Mouse (Mus musculus): ENCODE data around the gene Msln. TPM values are rescaled to one million over a fixed set of nuclear protein-coding genes. Genes with fewer than 3 reads are reported as not detected.

The Msln gene
- polyA plus RNA-seq, 1 experiment from 2014 or later = 1.4 TPM

DNA sequence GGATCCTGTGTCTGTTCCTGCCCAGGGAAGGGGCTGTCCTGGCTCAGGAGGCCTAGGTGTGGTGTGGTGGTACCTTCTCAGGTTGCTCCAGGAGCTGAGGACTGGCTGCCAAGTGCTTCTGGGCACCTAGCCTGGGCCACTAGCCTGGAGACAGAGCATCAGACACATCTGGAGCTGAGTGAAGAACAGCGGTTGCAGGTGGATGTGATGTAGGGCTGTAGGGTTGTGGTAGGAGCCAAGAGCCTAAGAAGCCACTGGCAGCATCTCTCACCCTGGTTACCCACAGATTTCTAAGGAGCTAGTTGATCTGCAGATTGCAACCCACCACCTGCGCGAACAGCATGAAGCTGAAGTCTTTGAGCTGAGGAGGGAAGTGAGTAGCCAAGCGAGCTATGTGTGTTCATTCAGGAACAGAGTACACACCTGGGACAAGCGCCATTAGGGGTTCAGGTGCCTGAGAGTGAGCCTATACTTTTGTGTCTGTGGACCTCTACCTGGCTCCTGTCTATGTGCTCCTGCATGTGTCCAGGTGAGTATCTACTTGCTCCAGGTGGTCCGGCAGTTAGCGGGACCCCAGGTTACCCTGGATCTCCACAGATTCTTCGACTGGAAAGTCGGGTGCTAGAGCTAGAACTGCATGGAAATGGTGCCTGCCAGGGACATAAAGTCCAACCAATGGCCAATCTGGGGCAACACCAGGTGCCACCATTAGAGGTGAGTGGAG, 32.8 kb upstream of the Msln start:
- H3K9me3 ChIP-seq (replicated peaks) = no peaks in the 10 kb centered on the region
- 93% methylated on average over 9 of the region's 9 CpGs for WGBS
- H3K9ac ChIP-seq (replicated peaks) = no peak overlapping the region
- no peak overlapping the region for H3K4me3 ChIP-seq (replicated peaks)
- H3K36me3 ChIP-seq = peaks cover 42% of the 10 kb centered on the region
- H3K27me3 ChIP-seq (replicated peaks) = no peaks in the 10 kb centered on the region
- peaks cover 50% of the 10 kb centered on the region for H3K4me1 ChIP-seq
- no peak overlapping the region for H3K27ac ChIP-seq (replicated peaks)
- no peak for ATAC-seq (ENCODE audit: low FRiP score)
- H3K4me2 ChIP-seq = no peak overlapping the region

DNA sequence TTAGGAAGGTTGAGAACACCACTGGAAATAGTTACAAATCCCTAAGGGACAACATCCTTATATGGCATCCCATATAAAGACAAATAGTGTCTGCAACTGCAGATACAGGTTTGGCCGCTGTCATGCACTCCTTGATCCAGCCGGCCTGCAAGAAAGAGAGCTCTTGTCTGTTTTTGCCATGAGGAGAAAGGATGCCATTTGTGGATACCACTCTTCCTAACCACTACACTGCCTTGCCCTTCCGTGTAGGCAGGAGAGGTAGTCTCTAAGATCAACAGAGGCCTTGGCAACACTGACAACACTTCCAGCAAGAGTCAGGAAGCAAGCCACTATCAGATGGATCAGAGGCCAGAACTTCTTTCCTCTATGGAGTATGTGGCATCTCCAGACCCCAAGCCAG, 32.1 kb upstream of the Msln start, which contains the start of gene Ccdc78:
Ccdc78 (plus strand) TSS at position 301 of the 400 bp plus-strand sequence.
- Histone ChIP-seq H3K27ac (replicated peaks) (peak within 1 kb of the TSS; percentile 94), H3K9me3 (replicated peaks) (no peaks in the 10 kb centered on the region), H3K4me2 (peak within 1 kb of the TSS; percentile 94), H3K4me3 (replicated peaks) (peak within 1 kb of the TSS; percentile 85), H3K36me3 (peaks cover 48% of the 10 kb centered on the region), H3K27me3 (replicated peaks) (no peaks in the 10 kb centered on the region), H3K9ac (replicated peaks) (peak within 1 kb of the TSS; percentile 82), H3K4me1 (peaks cover 46% of the 10 kb centered on the region)
- 81% methylated on average over 3 of the region's 3 CpGs for WGBS
- no peak for ATAC-seq (ENCODE audit: low FRiP score)

DNA sequence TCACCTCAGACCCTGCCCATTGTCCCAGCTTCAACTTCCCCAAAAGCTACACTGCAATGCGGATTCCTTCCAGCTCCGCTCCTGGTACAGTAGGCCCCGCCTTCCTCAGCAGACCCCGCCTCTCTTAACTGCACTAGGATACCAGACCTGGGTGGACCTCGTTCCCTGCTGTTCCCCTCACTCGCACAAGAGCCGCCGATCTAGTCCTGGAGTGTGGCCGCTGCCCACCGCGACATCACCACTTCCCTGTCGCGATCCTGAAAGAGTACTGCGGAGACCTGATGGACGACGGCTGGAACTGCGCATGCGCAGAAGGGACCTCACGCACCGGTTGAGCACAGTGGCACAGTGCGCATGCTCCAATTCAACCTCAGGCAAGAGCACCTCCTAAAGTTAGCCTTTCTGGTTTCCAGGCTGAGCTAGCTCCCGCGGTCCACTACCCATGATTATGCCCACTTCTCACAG, 31.1 kb upstream of the Msln start, which contains the start of gene Haghl:
Haghl (minus strand) TSS at position 393 of the 465 bp plus-strand sequence.
- Histone ChIP-seq H3K4me1 (peaks cover 36% of the 10 kb centered on the region), H3K4me3 (replicated peaks) (peak within 1 kb of the TSS; percentile 85), H3K36me3 (peaks cover 56% of the 10 kb centered on the region), H3K27me3 (replicated peaks) (no peaks in the 10 kb centered on the region), H3K4me2 (peak within 1 kb of the TSS; percentile 94), H3K9ac (replicated peaks) (peak within 1 kb of the TSS; percentile 82), H3K27ac (replicated peaks) (peak within 1 kb of the TSS; percentile 94), H3K9me3 (replicated peaks) (no peaks in the 10 kb centered on the region)
- WGBS = 0% methylated on average over 23 of the region's 23 CpGs
- ATAC-seq (ENCODE audit: low FRiP score) = peak; percentile 73

DNA sequence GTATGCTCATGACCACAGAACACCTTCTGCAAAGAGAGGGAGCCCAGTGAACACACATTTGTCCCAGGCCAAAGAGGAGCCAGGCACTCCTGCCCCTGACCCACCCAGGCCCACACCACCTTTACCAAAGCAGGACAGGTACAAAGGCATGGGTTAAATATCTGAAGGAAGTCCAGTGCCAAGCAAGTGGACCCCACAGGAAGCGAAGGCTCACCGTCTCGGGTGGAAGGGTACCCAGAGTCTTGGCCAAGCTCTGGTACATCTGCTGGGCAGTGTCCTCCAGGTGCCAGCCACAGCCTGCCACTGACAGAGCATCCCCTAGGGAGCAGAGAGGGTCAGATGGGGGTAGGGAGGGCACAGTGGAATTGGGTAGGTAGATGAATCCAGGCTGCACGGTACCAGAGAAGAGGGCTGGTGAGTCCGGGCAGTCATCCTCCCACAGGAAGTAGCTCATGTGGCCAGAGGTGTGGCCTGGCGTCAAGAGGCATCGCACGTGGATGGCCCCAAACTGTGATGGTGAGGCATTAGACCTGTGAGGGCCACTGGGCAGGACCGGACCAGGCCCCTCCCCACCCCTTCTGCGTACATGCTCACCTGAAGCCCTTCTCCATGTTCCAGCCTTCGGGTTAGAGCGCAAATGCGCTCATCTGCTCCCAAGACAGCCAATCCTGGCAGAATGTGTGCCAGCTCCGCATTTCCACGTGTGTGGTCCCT, 29.8 kb upstream of the Msln start:
- H3K4me1 ChIP-seq = peaks cover 35% of the 10 kb centered on the region
- WGBS = 84% methylated on average over 15 of the region's 15 CpGs
- peak overlapping the region; percentile 3; the same call in 1 of the 2 replicates for H3K27ac ChIP-seq (replicated peaks)
- H3K4me2 ChIP-seq = peak overlapping the region; percentile 94
- ATAC-seq (ENCODE audit: low FRiP score) = no peak
- peaks cover 54% of the 10 kb centered on the region for H3K36me3 ChIP-seq
- no peaks in the 10 kb centered on the region for H3K27me3 ChIP-seq (replicated peaks)
- H3K4me3 ChIP-seq (replicated peaks) = peak overlapping the region; percentile 85
- H3K9ac ChIP-seq (replicated peaks) = peak overlapping the region; percentile 82
- H3K9me3 ChIP-seq (replicated peaks) = no peaks in the 10 kb centered on the region

DNA sequence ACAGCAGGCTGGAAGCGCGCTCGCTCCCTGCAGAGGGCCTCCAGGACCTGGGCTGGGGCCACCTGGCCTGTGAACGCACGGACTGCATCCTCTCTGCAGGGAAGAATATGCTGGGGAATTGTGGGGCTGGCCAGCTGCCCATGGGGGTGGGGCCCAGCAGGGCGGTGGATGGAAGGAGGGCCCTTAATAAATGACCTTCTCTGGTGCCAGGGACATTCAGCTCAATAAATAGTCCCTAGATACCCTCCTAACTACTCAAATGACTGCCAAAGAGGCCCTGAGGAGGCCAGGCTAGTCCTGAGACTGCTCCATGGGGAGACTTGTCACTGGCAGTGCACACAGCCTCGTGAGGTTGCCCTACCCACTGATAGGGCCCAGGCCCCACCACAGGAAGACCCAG, 28.9 kb upstream of the Msln start:
- WGBS = 68% methylated on average over 7 of the region's 7 CpGs
- peaks cover 51% of the 10 kb centered on the region for H3K36me3 ChIP-seq
- H3K9me3 ChIP-seq (replicated peaks) = no peaks in the 10 kb centered on the region

DNA sequence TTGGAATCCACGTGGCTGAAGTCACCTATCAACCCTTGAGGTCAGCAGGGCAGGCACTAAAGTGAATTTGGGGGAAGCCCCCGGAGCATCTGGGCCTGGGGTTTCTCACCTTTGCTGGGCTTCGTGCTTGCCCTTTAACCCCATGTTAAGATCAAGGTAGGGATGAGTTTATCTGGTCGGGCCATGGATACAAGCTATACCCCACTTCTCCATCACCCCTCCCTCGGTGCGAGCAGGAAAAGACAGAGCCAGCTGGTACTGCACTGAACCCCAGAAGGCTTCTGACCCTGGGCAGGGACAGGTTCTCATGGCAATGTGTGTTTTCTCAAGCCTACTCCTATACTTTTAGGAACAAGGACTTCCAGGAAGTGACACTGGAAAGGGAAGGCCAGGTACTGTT, 27.2 kb upstream of the Msln start:
- no peak overlapping the region for H3K4me3 ChIP-seq (replicated peaks)
- H3K27me3 ChIP-seq (replicated peaks) = no peaks in the 10 kb centered on the region
- H3K9ac ChIP-seq (replicated peaks) = no peak overlapping the region
- peaks cover 46% of the 10 kb centered on the region for H3K36me3 ChIP-seq
- H3K4me2 ChIP-seq = no peak overlapping the region
- no peak for ATAC-seq (ENCODE audit: low FRiP score)
- H3K9me3 ChIP-seq (replicated peaks) = no peaks in the 10 kb centered on the region
- WGBS = 80% methylated on average over 6 of the region's 6 CpGs
- no peak overlapping the region for H3K27ac ChIP-seq (replicated peaks)
- peaks cover 32% of the 10 kb centered on the region for H3K4me1 ChIP-seq

More for the DNA sequence above, 28.9 kb upstream of the Msln start:
- no peak overlapping the region for H3K4me3 ChIP-seq (replicated peaks)
- H3K27ac ChIP-seq (replicated peaks) = peak overlapping the region; percentile 3; the same call in 1 of the 2 replicates
- H3K9ac ChIP-seq (replicated peaks) = 0 out of 2 replicates have a peak overlapping the region, but pooled peaks have one; percentile 2
- H3K4me1 ChIP-seq = peaks cover 32% of the 10 kb centered on the region
- no peaks in the 10 kb centered on the region for H3K27me3 ChIP-seq (replicated peaks)
- no peak for ATAC-seq (ENCODE audit: low FRiP score)
- peak overlapping the region; percentile 94 for H3K4me2 ChIP-seq

DNA sequence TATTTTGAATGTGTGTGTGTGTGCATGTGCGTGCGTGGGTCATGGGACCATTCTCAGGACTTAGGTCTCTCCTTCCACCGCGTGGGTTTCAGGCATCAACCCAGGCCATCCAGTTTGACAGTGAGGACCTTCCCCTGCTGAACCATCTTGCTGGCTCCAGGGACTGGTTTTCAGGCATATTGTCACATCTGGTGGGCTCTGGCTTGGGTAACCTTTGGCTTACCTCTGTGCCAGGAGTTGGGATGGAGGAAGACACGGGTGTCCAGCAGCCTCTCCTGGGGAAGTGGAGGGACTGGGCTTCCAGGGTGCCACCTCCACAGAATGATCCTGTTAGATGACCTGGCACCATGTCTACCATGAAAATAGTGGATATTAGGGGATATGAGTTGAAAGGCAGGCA, 23.8 kb upstream of the Msln start:
- no peaks in the 10 kb centered on the region for H3K27me3 ChIP-seq (replicated peaks)
- H3K4me1 ChIP-seq = peaks cover 27% of the 10 kb centered on the region
- 94% methylated on average over 5 of the region's 5 CpGs for WGBS
- no peak overlapping the region for H3K27ac ChIP-seq (replicated peaks)
- no peaks in the 10 kb centered on the region for H3K9me3 ChIP-seq (replicated peaks)
- H3K36me3 ChIP-seq = peaks cover 34% of the 10 kb centered on the region
- H3K9ac ChIP-seq (replicated peaks) = no peak overlapping the region
- no peak for ATAC-seq (ENCODE audit: low FRiP score)
- no peak overlapping the region for H3K4me2 ChIP-seq
- H3K4me3 ChIP-seq (replicated peaks) = no peak overlapping the region

DNA sequence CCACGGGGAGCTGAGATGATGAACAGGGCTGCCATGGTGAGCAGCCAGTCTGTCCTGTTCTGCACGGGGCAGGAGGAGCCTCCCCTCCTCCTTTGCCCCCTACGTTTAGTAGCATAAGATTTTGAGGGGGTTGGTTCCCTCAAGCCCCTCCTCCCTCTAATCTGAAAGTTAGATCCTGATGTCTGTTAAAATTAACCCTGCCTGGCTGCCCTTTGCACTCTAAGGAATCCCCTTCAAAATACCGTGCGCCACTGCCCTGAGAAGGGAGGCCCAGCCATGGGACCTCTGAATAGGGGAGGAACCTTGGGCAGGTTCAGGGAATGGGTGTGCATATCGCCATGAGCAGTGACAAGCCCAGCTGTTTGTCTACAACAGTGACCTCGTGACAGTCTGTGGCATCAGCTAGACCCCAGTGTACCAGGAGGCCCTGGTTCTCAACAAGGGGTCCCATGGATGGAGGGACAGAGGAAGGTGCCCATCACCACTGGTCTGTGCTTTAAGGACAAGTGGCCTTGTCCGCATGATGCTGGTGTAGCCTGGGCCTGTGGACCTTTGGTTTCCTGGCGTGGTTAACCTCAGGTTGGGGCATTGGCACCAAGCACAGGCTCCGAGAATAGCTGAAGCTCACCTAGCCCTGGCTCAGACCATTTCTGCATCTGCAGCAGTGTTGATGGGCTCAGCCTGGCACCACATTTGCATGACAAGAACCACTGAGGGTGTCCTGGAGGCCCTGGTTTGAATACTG, 21.3 kb upstream of the Msln start:
- Histone ChIP-seq H3K9ac (replicated peaks) (no peak overlapping the region), H3K4me1 (peaks cover 21% of the 10 kb centered on the region), H3K27ac (replicated peaks) (no peak overlapping the region), H3K36me3 (0 out of 2 replicates have a peak, but pooled peaks cover 9% of the 10 kb centered on the region), H3K9me3 (replicated peaks) (no peaks in the 10 kb centered on the region), H3K27me3 (replicated peaks) (no peaks in the 10 kb centered on the region; the same call in 1 of the 2 replicates), H3K4me3 (replicated peaks) (no peak overlapping the region), H3K4me2 (no peak overlapping the region)
- ATAC-seq (ENCODE audit: low FRiP score) = no peak
- WGBS = 85% methylated on average over 10 of the region's 10 CpGs

DNA sequence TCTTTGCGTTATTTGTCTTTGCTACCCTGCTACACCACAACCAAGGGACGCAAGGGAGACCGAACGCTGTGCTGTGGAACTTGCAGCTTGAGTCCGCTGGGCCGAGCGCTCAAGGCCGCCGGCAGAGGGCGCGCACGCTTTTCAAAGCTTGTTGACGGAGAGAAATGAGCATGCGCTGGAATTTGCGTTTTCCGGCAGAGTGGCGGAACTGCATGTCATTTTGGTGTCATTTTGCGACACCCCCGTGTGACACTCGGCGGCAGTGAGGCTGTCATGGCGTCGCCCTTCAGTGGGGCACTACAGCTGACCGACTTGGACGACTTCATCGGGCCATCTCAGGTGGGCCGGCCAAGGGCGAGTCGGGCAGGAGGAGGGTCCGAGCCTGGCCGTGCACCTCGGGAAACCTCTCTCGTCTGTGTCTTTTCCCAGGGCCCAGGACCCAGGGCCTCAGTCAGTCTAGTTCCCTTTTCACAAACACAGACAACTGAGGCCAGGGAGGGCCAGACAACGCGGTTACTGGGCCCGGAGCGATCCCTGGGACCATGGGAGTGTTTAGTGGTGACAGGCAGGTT, 19.5 kb upstream of the Msln start, which contains the start of gene Narfl:
Narfl (plus strand) TSS at position 228 of the 572 bp plus-strand sequence.
- peaks cover 6% of the 10 kb centered on the region; the same call in 1 of the 2 replicates for H3K27me3 ChIP-seq (replicated peaks)
- H3K4me2 ChIP-seq = peak within 1 kb of the TSS; percentile 73
- WGBS = under 1% methylated on average over 37 of the region's 37 CpGs
- H3K9me3 ChIP-seq (replicated peaks) = no peaks in the 10 kb centered on the region
- H3K4me1 ChIP-seq = peaks cover 21% of the 10 kb centered on the region
- peak within 1 kb of the TSS; percentile 80 for H3K4me3 ChIP-seq (replicated peaks)
- H3K9ac ChIP-seq (replicated peaks) = peak within 1 kb of the TSS; percentile 86
- 0 out of 2 replicates have a peak, but pooled peaks cover 3% of the 10 kb centered on the region for H3K36me3 ChIP-seq
- ATAC-seq (ENCODE audit: low FRiP score) = peak; percentile 89
- peak within 1 kb of the TSS; percentile 46; the same call in 1 of the 2 replicates for H3K27ac ChIP-seq (replicated peaks)

DNA sequence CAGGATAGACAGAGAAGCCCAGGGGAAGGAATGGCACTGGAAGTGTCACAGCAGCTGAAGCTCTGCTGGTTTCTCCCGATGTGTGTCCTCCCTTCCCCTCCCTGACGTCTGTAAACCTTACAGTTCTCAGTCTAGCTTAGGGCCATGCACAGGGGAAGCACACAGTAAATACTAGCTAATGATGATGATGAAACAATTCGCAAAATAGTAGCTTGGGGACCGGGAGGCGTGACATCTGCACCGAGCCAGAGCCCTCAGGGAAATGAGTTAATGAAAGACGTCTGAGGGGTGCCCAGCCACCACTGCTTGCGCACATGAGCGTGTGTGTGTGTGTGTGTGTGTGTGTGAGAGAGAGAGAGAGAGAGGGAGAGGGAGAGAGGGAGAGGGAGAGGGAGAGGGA, 15.2 kb upstream of the Msln start:
- H3K36me3 ChIP-seq = no peaks in the 10 kb centered on the region
- no peak for ATAC-seq (ENCODE audit: low FRiP score)
- H3K27ac ChIP-seq (replicated peaks) = no peak overlapping the region
- H3K9ac ChIP-seq (replicated peaks) = no peak overlapping the region
- H3K9me3 ChIP-seq (replicated peaks) = no peaks in the 10 kb centered on the region
- H3K4me1 ChIP-seq = peaks cover 10% of the 10 kb centered on the region
- 40% methylated on average over 9 of the region's 9 CpGs for WGBS
- no peak overlapping the region for H3K4me2 ChIP-seq
- H3K4me3 ChIP-seq (replicated peaks) = no peak overlapping the region
- peaks cover 28% of the 10 kb centered on the region for H3K27me3 ChIP-seq (replicated peaks)

DNA sequence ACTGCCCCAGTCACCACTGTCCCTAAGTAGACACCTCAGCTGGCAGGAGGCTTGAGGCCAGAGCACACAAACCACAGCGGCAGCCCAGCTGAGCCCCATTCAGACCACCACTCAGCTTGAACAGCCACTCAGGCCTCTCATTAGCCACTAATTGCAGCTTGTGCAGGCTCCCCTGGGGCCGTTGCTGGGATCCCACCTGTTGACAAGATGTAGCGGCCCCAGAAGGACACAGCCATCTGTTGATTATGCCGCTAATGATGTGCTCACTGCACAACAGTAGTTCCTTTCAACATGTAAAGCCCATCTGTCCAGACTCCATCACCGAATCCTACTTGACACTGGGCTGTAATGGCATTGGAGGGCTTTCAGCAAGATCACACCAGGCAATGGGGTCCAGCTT, 11.7 kb upstream of the Msln start:
- 25% methylated on average over 5 of the region's 5 CpGs for WGBS
- no peaks in the 10 kb centered on the region for H3K9me3 ChIP-seq (replicated peaks)
- H3K36me3 ChIP-seq = no peaks in the 10 kb centered on the region
- no peak for ATAC-seq (ENCODE audit: low FRiP score)
- peaks cover 28% of the 10 kb centered on the region for H3K27me3 ChIP-seq (replicated peaks)
- H3K27ac ChIP-seq (replicated peaks) = no peak overlapping the region
- H3K9ac ChIP-seq (replicated peaks) = no peak overlapping the region
- H3K4me2 ChIP-seq = no peak overlapping the region
- H3K4me1 ChIP-seq = no peaks in the 10 kb centered on the region
- H3K4me3 ChIP-seq (replicated peaks) = no peak overlapping the region

All from neural tube, embryonic 15.5 days (tissue).